Mouse (Mus musculus): ENCODE results near the gene Slc51b. TPM values are rescaled to one million over a fixed set of nuclear protein-coding genes. Genes with fewer than 3 reads are reported as not detected.

The Slc51b gene
- polyA plus RNA-seq, 1 experiment: not detected

DNA sequence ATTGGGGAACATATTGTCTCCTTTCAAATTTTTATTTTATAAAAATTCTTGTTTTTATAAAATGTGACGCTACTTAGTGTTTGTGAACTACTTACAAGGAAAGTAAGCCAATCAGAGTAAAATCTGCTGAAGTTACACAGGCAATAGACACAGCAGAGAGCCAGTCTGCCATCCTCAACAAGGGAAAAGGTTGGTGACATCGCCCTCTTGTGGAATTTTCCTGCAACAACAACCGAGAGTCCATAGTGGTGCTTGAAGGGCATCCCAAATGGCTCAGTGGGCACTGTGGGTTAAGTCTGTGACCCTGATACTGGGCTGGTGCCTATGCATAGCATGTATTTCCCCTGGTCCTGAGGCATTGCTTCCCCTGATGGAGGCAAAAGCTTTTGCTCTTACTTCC, 9.5 kb upstream of the Slc51b start:
- WGBS: 4% methylated on average over 3 of the region's 3 CpGs
- no peak overlapping the region for H3K27ac ChIP-seq (ENCODE audit: insufficient read depth, low read length)
- DNase-seq (ENCODE audit: low read depth in 1 of 2, low spot score in 2 of 2): peak; percentile 42 to 76

DNA sequence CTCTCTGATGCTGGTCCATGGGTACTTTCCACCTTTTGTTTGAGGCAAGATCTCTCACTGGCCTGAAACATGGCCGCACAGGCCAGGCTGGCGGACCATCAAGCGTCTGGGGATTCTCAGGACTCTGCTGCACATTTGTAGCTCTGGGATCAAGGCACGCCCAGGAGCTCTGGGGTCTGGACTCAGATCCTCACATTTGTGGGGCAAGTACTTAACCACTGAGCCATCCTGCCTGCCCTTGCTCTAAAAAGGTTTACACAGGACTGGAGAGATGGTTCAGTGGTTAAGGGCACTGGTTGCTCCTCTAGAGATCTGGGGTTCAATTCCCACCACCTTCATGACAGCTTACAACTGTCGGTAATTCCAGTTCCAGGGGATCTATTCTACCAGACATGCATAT, 8.2 kb upstream of the Slc51b start:
- no peaks in the 10 kb centered on the region for H3K36me3 ChIP-seq (ENCODE audit: control insufficient read depth, insufficient read depth, low read length)
- no peaks in the 10 kb centered on the region for H3K27me3 ChIP-seq (ENCODE audit: control insufficient read depth, insufficient read depth, low read length)
- no peak overlapping the region for H3K4me3 ChIP-seq (ENCODE audit: extremely low read depth, insufficient read depth, insufficient read length)
- TF ChIP-seq POLR2A (IDR thresholded peaks at IDR 0.05; ENCODE audit: low read depth, low read length): no peak
- TF ChIP-seq CTCF (IDR thresholded peaks at IDR 0.05; ENCODE audit: extremely low read depth, insufficient read depth, insufficient read length, insufficient replicate concordance): no peak
- WGBS: 95% methylated on average over 5 of the region's 5 CpGs
- DNase-seq (ENCODE audit: low read depth in 1 of 2, low spot score in 2 of 2): no peak
- no peak overlapping the region for H3K27ac ChIP-seq (ENCODE audit: insufficient read depth, low read length)
- H3K4me1 ChIP-seq (ENCODE audit: control insufficient read depth, insufficient read depth, insufficient read length): no peaks in the 10 kb centered on the region

More for the DNA sequence above, 9.5 kb upstream of the Slc51b start:
- no peaks in the 10 kb centered on the region for H3K27me3 ChIP-seq (ENCODE audit: control insufficient read depth, insufficient read depth, low read length)
- no peak for TF ChIP-seq POLR2A (IDR thresholded peaks at IDR 0.05; ENCODE audit: low read depth, low read length)
- peak; percentile 70; the same call in 1 of the 2 replicates for TF ChIP-seq CTCF (IDR thresholded peaks at IDR 0.05; ENCODE audit: extremely low read depth, insufficient read depth, insufficient read length, insufficient replicate concordance)
- no peak overlapping the region for H3K4me3 ChIP-seq (ENCODE audit: extremely low read depth, insufficient read depth, insufficient read length)
- H3K36me3 ChIP-seq (ENCODE audit: control insufficient read depth, insufficient read depth, low read length): no peaks in the 10 kb centered on the region
- no peaks in the 10 kb centered on the region for H3K4me1 ChIP-seq (ENCODE audit: control insufficient read depth, insufficient read depth, insufficient read length)

DNA sequence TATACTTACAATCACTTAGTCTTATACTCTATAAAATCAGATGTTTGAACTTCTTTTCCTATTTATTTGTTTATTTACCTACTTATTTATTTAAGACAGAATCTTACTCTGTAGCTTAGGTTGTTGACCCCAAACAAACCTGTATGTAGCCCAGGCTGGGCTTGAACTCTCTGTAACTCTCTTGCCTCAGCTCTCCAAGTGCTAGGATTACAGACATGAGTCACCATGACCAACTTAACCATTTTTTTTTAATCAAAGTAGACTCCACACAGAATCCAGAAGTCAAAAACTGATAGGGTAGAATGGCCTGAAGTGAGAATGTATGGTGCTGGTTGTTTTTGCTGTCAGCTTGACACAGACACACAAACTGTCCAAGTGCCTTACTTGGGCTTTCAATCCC, 7.6 kb upstream of the Slc51b start:
- H3K36me3 ChIP-seq (ENCODE audit: control insufficient read depth, insufficient read depth, low read length): no peaks in the 10 kb centered on the region
- H3K27me3 ChIP-seq (ENCODE audit: control insufficient read depth, insufficient read depth, low read length): no peaks in the 10 kb centered on the region
- H3K4me3 ChIP-seq (ENCODE audit: extremely low read depth, insufficient read depth, insufficient read length): no peak overlapping the region
- no peak overlapping the region for H3K27ac ChIP-seq (ENCODE audit: insufficient read depth, low read length)
- no peak for DNase-seq (ENCODE audit: low read depth in 1 of 2, low spot score in 2 of 2)
- TF ChIP-seq POLR2A (IDR thresholded peaks at IDR 0.05; ENCODE audit: low read depth, low read length) (no peak), CTCF (IDR thresholded peaks at IDR 0.05; ENCODE audit: extremely low read depth, insufficient read depth, insufficient read length, insufficient replicate concordance) (no peak)
- no peaks in the 10 kb centered on the region for H3K4me1 ChIP-seq (ENCODE audit: control insufficient read depth, insufficient read depth, insufficient read length)

DNA sequence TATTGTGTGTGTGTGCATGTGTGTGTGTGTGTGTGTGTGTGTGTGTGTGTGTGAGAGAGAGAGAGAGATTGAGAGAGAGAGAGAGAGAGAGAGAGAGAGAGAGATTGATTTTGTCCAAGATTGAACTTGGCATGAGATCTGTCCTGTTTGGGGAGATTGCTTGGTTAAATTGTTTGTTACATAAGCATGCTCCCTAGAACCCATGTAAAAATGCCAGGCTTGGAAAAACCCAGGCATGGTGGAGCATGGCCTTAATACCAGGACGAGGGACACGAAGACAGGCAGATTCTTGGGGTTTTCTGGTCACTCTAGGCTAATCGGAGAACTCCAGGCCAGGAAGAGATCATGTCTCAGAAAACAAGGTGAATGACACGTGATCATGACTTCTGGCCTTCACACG, 5.2 kb upstream of the Slc51b start:
- H3K4me3 ChIP-seq (ENCODE audit: extremely low read depth, insufficient read depth, insufficient read length): no peak overlapping the region
- 89% methylated on average over 5 of the region's 5 CpGs for WGBS
- no peak overlapping the region for H3K27ac ChIP-seq (ENCODE audit: insufficient read depth, low read length)
- peaks cover 2% of the 10 kb centered on the region; the same call in 1 of the 2 replicates for H3K4me1 ChIP-seq (ENCODE audit: control insufficient read depth, insufficient read depth, insufficient read length)
- no peaks in the 10 kb centered on the region for H3K36me3 ChIP-seq (ENCODE audit: control insufficient read depth, insufficient read depth, low read length)
- no peak for TF ChIP-seq POLR2A (IDR thresholded peaks at IDR 0.05; ENCODE audit: low read depth, low read length)
- TF ChIP-seq CTCF (IDR thresholded peaks at IDR 0.05; ENCODE audit: extremely low read depth, insufficient read depth, insufficient read length, insufficient replicate concordance): no peak
- H3K27me3 ChIP-seq (ENCODE audit: control insufficient read depth, insufficient read depth, low read length): no peaks in the 10 kb centered on the region
- DNase-seq (ENCODE audit: low read depth in 1 of 2, low spot score in 2 of 2): no peak

DNA sequence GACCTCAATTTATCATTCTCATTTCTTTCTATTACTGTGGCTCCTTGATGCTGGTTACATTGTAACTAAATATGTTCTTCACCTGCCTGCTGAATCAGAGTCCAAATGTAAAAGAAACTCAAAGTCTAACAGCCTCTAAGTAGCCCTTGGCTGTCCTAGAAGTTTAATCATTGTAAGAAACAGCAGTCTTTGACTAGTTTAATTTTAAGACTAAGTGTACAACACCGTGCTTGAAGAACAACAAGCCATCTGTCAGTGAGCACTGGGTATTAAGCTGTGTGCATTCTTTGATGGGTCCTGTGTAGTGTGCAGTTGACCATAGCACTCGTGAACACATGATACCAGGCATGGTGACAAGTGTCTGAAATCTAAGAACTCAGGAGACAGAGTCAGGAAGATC, 4.8 kb upstream of the Slc51b start:
- no peak for TF ChIP-seq CTCF (IDR thresholded peaks at IDR 0.05; ENCODE audit: extremely low read depth, insufficient read depth, insufficient read length, insufficient replicate concordance)
- no peak for TF ChIP-seq POLR2A (IDR thresholded peaks at IDR 0.05; ENCODE audit: low read depth, low read length)
- no peaks in the 10 kb centered on the region for H3K36me3 ChIP-seq (ENCODE audit: control insufficient read depth, insufficient read depth, low read length)
- H3K4me1 ChIP-seq (ENCODE audit: control insufficient read depth, insufficient read depth, insufficient read length): peaks cover 2% of the 10 kb centered on the region; the same call in 1 of the 2 replicates
- no peak overlapping the region for H3K4me3 ChIP-seq (ENCODE audit: extremely low read depth, insufficient read depth, insufficient read length)
- WGBS: 81% methylated on average over 2 of the region's 2 CpGs
- H3K27me3 ChIP-seq (ENCODE audit: control insufficient read depth, insufficient read depth, low read length): no peaks in the 10 kb centered on the region
- no peak for DNase-seq (ENCODE audit: low read depth in 1 of 2, low spot score in 2 of 2)
- no peak overlapping the region for H3K27ac ChIP-seq (ENCODE audit: insufficient read depth, low read length)

DNA sequence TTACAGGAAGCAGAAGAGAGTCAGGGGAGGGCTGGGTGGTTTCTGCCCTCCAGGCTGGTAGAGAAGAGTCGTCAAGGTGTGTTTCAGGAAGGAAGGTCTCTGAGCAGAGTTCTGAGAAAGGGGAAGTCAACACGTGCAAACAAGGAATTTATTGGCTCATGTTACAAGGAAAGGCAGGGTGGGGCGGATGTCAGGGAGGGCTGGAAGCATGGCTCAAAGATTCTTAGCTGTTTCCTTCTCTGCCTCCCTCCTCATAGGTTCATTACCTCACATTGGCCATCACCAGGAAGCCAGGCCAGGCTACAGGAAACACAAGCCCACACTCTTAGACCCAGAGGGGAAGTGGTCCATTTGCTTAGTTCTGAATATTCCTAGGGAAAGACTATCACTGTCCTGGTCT, 1.6 kb upstream of the Slc51b start:
- H3K4me1 ChIP-seq (ENCODE audit: control insufficient read depth, insufficient read depth, insufficient read length): peaks cover 2% of the 10 kb centered on the region; the same call in 1 of the 2 replicates
- 13% methylated on average over 3 of the region's 3 CpGs for WGBS
- no peaks in the 10 kb centered on the region for H3K27me3 ChIP-seq (ENCODE audit: control insufficient read depth, insufficient read depth, low read length)
- DNase-seq (ENCODE audit: low read depth in 1 of 2, low spot score in 2 of 2): no peak
- no peak overlapping the region for H3K27ac ChIP-seq (ENCODE audit: insufficient read depth, low read length)
- H3K4me3 ChIP-seq (ENCODE audit: extremely low read depth, insufficient read depth, insufficient read length): no peak overlapping the region
- no peak for TF ChIP-seq POLR2A (IDR thresholded peaks at IDR 0.05; ENCODE audit: low read depth, low read length)
- no peak for TF ChIP-seq CTCF (IDR thresholded peaks at IDR 0.05; ENCODE audit: extremely low read depth, insufficient read depth, insufficient read length, insufficient replicate concordance)
- no peaks in the 10 kb centered on the region for H3K36me3 ChIP-seq (ENCODE audit: control insufficient read depth, insufficient read depth, low read length)

DNA sequence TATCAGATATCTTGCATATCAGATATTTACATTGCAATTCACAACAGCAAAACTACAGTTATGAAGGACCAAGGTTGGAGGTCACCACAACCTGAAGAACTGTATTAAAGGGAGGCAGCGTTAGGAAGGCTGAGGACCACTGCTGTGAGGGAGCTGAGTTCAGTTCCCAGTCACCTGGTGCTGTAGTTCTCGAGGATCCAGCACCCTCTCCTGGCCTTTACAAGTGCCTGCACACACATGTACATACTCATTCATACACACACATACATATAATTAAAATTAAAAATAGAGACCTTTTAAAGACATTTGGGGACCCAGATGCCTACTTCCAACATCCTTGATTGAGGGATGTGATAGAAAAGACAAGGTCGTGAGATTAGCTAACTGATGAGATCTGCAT, 3.1 kb downstream of the Slc51b start:
- Histone ChIP-seq H3K4me1 (ENCODE audit: control insufficient read depth, insufficient read depth, insufficient read length) (peaks cover 2% of the 10 kb centered on the region; the same call in 1 of the 2 replicates), H3K4me3 (ENCODE audit: extremely low read depth, insufficient read depth, insufficient read length) (no peak overlapping the region), H3K27ac (ENCODE audit: insufficient read depth, low read length) (no peak overlapping the region), H3K27me3 (ENCODE audit: control insufficient read depth, insufficient read depth, low read length) (no peaks in the 10 kb centered on the region), H3K36me3 (ENCODE audit: control insufficient read depth, insufficient read depth, low read length) (no peaks in the 10 kb centered on the region)
- no peak for DNase-seq (ENCODE audit: low read depth in 1 of 2, low spot score in 2 of 2)
- TF ChIP-seq POLR2A (IDR thresholded peaks at IDR 0.05; ENCODE audit: low read depth, low read length) (no peak), CTCF (IDR thresholded peaks at IDR 0.05; ENCODE audit: extremely low read depth, insufficient read depth, insufficient read length, insufficient replicate concordance) (no peak)
- WGBS: 85% methylated on average over 3 of the region's 3 CpGs

Measured in spleen, adult 2 months (tissue).